Mouse (Mus musculus): Measurements from ENCODE around the gene Phf20.

The Phf20 gene

DNA sequence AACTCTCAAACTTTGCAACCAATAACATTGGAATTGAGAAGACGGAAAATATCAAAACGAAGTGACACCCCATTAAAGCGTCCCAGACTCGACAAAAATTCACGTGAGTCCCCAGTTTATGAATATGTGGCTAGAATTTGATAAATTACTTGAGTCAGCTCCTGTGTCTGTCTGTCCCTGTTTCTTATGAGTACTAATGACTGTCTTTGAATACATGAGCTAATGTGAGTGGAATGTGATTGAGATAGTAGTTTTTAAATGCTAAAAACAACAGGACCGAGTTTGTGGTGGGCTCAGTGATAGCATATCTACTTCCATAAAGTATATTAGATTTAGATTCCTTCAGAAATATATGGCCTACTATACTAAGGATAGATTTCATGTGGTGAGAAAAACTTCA lies 76.3 kb downstream of the Phf20 start:
- DNase-seq (ENCODE audit: low spot score), result no peak

DNA sequence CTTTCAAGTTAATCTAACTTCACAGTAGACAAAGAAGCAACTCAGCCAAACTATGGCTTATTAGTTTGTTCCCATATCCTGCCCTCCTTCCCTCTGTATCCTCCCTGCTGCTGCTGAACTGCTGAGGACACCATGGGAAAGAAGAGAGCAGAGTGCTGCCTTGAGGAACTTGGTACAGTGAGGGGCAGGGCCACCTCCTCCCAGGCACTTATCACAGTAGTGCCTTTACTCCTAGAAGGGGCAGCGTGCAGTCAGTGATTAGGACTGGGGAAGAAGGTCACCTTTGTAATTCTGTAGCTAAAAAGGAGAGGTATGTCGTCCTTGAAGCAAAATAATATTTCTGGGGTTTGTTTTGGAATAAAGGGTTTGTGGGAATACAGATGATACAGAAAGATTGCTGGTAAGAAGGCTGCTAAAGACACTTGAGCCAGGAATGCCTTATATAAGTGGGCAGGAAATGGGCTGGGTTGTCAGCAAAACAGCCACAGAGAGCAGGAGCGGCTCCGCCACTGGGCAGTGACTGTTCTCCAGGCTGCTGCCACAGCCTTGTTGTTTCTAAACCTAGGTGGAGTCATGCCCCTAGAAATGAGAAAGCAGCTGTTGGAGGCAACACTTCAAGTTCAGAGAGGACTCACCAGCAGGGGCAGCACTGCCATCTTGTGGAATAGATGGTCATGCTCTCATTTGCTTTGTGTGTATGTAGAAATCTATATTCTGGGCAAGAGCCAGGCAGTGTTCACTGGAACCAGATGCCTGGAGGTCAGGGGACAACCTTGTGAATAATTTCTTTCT lies 82.2 kb downstream of the Phf20 start:
- DNase-seq (ENCODE audit: low spot score), result peak; percentile 88

DNA sequence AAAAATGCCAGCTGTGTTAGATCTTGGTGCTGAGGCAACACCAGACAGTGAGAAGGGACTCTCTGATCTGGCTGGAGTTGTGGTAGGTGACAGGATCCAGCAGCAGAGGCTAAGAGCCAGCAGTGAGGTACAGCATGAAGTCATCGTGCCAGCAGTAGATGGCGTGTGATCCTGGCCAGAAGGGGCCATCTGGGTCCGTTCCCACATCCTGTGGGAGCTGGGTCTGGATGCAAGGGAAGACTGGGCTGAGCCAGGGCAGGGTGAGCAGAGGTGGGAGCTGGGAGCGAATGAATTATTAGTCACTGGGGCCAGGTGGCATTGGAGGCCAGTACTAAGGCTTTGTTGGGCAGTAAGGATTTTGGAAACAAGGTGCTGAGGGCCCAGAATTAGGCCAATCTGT lies 85.0 kb downstream of the Phf20 start:
- DNase-seq (ENCODE audit: low spot score), result no peak

DNA sequence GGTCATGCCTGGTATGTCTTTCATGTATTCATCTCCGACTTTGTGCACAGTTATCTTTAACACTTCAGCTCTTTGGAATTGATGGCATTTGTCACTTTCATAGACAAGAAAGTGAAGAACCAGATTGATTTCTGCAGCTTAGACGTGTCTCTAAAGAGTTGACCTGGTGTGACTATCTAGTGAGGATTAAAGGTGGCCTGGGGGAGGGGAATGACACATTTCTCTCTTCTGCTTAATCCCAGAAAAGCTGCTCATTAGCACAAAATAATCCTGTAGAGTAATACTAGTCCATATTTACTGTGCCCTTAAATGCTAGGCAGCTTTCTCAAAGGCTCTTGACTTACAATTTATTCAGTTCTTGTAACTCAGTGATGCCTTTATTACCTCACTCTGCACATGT lies 88.9 kb downstream of the Phf20 start:
- no peak for DNase-seq (ENCODE audit: low spot score)

DNA sequence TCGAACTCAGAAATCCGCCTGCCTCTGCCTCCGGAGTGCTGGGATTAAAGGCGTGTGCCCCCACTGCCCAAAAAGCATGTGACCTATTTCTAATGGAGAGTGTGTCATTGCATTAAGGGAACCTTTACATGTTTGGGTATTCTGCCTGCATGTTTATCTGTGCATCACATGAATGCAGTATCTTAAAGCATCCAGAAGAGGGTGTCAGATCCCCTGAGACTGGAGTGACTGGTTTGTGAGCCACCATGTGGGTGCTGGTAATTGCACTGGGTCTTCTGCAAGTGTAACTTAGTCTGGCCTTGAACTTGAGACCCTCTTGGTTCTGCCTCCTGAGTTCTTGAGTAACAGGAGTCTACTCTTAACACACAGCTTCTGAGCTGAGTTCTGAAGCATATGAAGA lies 90.5 kb downstream of the Phf20 start:
- DNase-seq (ENCODE audit: low spot score), result no peak

DNA sequence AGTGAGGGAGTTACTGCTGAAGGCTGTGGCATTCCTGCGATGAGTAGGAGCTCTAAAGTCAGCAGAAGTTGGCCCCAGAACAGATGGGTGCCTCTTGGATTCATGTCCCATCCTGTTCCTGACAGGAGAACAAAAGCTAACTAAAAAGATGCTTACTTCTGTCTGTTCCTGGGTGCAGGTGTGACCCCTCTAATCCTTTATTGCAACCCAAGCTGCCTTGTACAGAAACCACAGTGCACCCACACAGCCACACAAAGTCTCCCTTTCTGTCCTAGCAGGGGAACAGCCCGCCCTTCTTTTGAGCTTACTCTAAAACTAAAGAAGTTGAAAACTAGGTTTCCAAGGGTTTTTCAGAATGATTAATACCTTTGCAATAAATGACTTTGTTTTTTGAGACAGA lies 92.0 kb downstream of the Phf20 start:
- no peak for DNase-seq (ENCODE audit: low spot score)

DNA sequence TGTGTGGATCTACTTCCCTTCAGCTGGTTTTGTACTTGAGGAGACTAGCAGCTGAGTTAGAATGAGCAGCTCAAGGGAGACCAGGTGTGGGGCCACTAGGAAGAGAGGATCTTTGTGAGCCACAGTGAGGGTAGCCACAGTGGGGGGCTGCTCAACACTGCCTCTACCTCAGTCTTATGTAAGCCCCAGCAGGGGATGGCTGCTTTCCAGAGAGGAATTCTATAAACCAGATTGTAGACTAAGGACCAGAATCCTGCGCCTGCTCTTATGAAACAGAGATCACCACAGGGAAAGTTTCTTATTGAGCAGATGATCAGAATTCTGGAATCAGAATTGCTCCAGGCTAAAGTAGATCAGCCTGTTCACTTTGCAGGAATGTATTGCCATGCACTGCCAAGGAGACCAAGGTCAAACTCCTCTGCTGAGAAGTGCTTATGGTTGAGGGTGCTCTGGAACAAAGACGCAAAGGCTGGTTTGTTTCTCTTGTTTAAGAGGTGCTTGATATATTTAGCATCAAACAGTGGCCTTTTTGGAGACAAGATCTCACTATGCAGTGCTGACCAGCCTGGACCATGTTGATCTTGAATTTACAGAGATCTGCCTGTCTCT lies 93.4 kb downstream of the Phf20 start:
- no peak for DNase-seq (ENCODE audit: low spot score)

DNA sequence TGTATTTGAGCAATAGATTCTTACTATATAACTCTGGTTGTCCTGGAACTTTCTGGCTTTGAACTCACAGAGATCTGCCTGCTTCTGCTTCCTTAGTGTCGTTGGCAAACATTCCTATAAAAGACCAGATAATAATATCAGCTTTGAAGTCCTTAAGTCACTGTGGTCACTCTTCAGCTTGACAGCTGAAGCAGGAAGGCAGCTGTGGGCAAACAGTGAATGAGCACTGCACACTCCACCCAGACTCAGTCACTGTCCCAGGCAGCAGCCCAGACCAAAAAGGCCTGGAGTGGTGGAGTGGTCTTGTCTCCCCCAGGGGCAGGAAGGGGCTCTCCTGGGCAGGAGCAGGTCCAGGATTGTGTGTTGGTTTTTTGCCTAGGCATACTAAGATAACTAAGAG lies 95.7 kb downstream of the Phf20 start:
- DNase-seq (ENCODE audit: low spot score), result no peak

DNA sequence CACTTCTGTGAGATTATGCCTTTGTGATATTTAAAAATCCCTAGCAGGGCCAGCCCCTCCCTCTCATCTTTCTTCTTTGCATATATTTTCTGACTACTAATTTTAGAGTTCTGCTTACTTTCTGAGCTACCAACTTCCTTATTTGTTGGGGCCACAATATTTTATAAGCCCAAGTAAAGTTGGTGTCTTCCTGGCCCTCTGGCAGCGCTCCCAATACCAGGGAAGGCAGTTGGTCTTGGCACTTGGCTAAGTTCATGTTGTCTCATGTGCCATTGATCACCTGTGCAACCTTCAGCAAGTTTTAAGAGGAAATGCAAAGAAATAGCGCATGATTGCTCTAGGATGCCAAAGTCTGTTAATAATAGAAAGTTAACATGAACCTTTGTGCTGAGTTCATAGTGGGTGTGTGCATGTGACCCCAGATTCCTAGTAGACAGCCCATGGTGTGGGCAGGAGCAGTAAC lies 99.4 kb downstream of the Phf20 start:
- DNase-seq (ENCODE audit: low spot score), result no peak

DNA sequence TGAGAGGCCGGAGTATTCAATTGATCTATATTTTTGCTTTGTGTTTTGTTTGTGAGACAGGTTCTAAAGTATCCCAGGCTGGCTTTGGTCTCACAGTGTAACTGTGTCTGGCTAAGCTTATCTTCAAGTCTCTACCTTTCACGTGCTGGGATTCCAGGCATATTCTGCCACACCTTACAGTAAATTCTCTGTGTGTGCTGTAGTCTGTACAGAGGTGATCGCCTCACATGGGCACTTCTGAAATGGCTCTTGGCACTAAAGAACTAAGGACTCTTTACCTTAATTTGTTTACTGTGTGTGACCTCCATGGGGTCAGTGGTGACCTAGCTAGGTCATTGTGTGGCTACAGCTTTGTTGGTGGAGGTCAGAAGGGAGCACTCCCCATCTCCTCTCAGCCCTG lies 99.9 kb downstream of the Phf20 start:
- no peak for DNase-seq (ENCODE audit: low spot score)

DNA sequence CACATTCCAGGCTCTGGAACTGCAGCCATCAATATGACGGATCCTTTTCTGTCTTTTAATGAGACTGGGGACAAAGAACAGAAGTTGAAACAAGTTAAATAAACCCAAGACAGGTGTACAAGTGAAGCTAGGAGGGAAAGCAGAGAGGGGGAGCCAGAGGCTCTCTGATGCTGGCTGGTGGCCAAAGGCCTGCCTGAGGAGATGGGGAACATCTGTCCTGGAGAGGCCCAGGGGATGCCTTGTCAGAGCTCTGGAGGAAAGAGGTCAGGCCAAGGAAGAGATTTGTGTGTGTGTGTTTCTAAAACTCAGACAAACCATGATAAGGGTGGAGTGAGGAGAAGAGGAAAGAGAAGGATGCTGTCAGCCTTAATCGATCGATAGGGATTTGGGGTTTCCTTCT lies 101.4 kb downstream of the Phf20 start:
- no peak for DNase-seq (ENCODE audit: low spot score)

DNA sequence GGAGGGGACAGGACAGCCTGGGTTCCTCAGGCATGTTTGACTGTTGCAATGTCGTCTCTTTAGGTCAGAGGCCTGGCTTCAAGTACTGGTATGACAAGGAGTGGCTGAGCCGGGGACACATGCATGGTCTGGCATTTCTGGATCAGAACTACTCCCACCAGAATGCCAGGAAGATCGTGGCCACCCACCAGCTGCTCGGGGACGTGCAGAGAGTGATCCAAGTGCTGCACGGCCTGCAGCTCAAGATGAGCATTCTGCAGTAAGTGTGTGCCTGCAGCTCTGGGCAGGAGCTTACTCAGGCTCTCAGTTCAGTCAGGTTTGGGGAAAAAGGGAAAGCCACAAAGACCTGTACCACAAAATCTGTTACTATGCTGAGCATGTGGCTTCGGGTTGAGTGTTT lies 102.2 kb downstream of the Phf20 start:
- no peak for DNase-seq (ENCODE audit: low spot score)

DNA sequence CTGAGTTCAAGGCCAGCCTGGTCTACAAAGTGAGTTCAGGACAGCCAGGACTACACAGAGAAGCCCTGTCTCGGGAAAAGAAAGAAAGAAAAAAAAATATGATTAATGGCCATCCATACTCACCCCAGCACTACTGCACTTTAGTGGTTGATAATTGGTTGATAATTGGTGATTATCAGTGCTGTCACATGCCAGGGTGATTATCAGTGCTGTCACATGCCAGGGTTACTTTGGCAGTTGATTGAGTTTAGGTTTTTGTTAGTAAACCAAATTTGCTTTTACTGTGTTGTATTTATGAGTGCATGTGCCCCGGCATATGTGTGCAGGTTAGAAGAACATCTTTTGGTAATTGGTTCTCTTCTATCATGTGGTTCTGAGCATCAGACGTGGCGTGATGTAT lies 105.8 kb downstream of the Phf20 start:
- no peak for DNase-seq (ENCODE audit: low spot score)

DNA sequence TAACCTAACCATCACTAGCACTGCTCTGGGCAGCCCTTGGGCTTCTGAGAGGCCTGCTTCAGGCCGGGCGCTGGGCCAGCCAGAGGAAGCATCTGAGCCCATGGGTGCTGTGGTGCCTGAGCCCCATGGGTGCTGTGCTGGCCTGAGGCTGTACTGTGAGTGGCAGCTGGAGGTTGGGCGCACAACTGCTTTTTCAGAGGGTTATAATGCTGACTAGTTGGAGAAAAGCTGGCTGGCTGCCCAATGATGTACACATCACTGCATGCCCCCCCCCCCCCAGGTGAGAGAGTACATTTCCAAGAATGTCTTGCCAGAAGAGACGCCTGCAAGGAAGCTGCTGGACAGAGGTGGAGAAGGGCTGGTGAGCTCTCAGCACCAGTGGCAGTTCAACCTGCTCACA lies 108.1 kb downstream of the Phf20 start:
- no peak for DNase-seq (ENCODE audit: low spot score)

DNA sequence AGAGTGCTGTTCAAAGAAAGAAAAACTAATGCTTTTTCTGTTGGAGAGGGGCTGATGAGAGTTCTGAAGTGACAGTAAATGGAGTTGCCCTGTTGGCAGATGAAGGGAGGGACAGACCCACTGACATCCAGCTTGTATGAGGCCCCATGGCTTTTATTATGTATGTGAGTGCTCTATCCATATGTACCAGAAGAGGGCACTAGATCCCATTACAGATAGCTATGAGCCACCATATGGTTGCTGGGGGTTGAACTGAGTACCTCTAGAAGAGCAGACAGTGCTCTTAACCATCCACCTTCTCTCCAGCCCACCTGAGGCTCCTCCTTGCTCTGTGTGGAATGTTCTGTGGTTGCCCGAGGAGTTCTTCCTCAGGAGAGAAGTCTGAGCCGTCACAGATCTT lies 109.6 kb downstream of the Phf20 start:
- DNase-seq (ENCODE audit: low spot score), result peak; percentile 69

DNA sequence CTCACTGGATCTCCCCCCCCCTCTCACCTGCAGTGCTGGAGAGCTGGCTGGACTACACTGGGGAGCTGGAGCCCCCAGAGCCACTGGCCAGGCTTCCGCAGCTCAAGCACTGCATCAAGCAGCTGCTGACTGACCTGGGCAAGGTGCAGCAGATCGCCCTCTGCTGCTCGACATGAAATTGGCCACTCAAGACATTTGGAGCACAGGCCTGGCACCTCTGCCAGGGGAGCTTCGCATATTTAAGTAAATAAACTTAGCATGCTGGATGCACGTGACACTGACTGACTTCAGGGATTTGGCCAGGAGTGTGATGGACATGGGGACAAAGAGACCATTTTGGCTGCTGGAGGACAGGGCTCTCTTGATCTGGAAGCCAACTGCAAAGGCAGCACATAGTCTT lies 111.0 kb downstream of the Phf20 start:
- DNase-seq (ENCODE audit: low spot score), result peak; percentile 39

DNA sequence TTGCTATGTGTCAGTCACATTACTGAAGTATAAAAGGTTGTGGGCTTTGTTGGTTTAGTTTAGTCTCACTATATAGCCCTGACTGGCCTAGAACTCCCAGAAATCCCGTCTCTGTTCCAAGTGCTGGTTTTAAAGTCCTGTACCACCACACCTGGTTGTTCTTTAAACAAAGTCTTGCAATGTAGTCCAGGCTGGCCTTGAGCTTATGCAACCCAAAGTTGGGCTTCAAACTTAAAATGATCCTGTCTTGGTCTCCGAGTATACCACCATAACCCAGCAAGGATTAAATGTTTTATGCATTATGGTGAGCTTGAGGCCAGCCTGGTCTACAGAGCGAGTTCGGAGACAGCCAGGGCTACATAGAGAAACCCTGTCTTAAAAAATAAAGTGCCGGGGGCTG lies 113.7 kb downstream of the Phf20 start:
- no peak for DNase-seq (ENCODE audit: low spot score)

DNA sequence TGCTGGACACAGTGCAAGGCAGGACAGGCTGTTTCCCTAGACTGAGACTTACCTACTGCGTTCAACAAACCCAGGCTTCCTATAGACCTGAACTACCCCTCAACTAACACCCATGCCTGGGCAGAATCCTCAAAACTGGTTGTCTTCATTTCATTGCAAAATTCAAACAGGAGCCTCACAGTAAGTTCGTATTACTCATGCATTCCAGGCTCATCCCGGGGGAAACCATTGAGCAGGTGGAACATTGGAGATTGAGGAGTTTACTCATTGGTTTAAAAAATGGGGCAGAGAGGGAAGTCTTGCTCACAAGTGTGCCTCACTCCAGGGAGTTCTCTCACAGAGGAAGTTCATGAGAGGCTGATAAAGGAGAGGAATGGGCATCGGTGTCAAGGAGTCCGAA lies 114.2 kb downstream of the Phf20 start:
- DNase-seq (ENCODE audit: low spot score), result no peak

DNA sequence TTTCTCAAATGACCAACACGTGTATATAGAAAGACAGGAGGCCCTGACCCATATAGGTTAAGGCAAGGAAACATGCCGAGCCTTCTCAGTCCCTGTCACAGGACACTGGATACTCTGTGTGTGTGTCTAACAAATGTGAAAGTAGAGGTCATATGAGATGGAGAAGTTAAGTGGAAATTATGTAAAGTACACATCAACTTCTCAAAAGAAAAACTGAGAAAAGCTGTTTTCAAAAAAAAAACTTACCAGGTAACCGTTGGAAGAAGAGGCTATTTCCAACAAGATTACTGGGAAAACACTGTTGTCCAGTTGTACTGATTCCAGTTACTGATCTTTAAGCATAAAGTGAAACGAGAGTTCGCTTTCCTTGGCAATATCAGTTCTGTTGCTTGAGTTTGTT lies 114.7 kb downstream of the Phf20 start:
- no peak for DNase-seq (ENCODE audit: low spot score)

DNA sequence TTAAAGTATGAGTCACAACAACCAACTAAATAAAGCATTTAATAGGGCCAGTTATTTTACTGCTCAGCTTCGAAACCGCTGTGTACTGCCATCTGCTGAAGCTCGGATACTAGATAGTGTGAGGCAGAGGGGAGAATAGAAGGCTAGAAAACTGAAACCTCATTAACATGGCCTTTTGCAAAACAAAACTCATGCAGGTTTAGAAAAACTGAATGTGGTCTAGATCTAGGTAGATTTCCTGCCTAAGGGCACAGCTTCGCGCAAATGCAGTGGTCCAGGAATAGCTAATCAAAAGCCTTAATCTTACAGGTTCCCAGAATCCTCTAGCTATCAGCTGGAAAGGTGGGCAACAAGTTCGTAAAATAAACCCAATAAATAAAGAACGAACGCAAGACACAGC lies 115.2 kb downstream of the Phf20 start:
- DNase-seq (ENCODE audit: low spot score), result no peak

DNA sequence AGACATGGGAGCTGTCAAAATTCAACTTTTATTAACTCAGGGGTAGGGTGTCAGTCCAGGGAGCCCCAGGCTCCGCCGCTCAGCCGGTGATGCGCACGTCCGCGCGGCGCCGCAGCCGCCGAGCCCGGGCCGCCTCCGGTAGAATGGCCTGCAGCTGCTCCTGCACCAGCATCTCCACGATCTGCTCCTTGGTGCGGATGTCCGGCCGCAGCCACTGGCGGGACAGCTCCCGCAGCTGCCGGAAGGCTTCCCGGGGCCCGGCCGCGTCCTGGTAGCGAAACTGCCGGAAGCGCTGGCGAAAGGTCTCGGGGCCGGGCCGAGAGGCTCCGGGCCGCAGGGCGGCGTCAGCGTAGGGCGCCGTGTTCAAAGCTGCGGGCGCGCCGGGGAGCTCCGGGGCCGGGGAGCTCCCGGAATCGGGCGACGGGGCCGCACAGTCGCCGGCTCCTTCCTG lies 115.6 kb downstream of the Phf20 start:
- peak; percentile 62 for DNase-seq (ENCODE audit: low spot score)

DNA sequence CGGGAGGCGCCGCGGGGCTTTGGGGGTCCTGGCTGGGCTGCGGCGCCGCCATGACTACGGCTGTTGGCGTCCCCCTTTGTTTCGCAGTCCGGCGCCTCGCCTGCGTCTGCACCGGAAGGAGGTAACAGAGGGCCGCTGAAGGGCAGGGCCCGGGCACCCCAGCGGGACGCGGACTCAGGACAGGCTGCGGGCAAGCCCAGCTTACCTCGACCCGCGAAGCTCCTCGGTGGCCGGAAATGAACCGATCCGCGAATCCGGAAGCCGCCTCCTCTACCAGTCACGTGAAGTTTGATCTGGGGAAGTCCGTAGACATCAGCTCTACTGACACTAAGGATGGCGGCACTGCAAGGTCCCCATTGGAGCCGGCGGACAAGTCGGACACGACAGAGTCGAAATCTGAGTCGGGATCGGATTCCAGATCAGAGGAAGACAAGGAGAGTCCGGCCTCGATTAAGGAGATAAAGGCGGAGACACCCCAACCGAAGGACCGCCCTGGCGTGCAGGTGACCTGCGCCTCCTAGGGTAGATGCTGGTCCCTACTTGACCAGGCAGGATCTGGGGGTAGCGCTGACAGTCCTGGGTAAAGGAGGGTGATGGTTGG lies 116.1 kb downstream of the Phf20 start, which contains the start of the genes Cnbd2 and Scand1:
Gene Cnbd2, plus strand, starts transcription at position 3 of the 601 bp plus-strand sequence.
Gene Scand1, minus strand, starts transcription at position 408 of the 601 bp plus-strand sequence.
- peak; percentile 85 for DNase-seq (ENCODE audit: low spot score)

DNA sequence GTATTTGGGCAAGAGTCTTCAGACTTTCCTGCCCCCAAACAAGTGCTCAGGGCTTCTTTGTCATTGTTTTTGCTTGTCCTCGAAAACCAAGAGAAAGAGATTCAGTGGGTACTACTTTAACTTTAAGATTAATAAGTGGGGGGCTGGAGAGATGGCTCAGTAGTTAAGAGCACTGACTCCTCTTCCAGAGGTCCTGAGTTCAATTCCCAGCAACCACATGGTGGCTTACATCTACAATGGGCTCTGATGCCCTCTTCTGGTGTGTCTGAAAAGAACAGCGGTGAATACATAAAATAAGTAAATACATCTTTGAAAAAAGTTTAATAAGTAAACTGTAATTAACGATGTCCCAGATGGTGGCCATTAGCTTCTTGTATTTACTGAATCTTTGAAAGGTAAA lies 116.9 kb downstream of the Phf20 start:
- no peak for DNase-seq (ENCODE audit: low spot score)

Measured in retina, embryonic 14.5 days (tissue).